Mouse (Mus musculus) heart, postnatal 0 days (tissue): ENCODE results near the gene Olfr24. TPM values are rescaled to one million over a fixed set of nuclear protein-coding genes. Genes with fewer than 3 reads are reported as not detected.

Experiments
- ATAC-seq: fragments of 200-750 bp; cut with Nextera tagmentation; 2 replicates; pipeline ENCODE4 v1.8.0; 2017; ENCODE audit warnings: low read depth, moderate number of reproducible peaks, moderate library complexity; ENCODE audit not compliant: insufficient read depth
- DNase-seq: peaks from one replicate; pipeline ENCODE4 v3.0.0-alpha.2; 2016; ENCODE audit warnings: low spot score
- H3K27ac ChIP-seq: fragments of 300-500 bp; sonication (generic); 2 replicates; pipeline ENCODE4 v1.5.1; 2014; ENCODE audit warnings: low read depth, mild to moderate bottlenecking
- H3K27me3 ChIP-seq: fragments of 300-500 bp; sonication (generic); 2 replicates; pipeline ENCODE4 v1.6.1; 2014; ENCODE audit warnings: low read length, mixed read lengths; ENCODE audit not compliant: control insufficient read depth, insufficient read depth
- H3K36me3 ChIP-seq: fragments of 300-500 bp; sonication (generic); replicated peaks from 2 replicates; pipeline ENCODE4 v1.6.1; 2014; ENCODE audit warnings: low read length, mixed read lengths; ENCODE audit not compliant: control insufficient read depth, insufficient read depth
- H3K4me1 ChIP-seq: fragments of 300-500 bp; sonication (generic); 2 replicates; pipeline ENCODE4 v1.6.1; 2014; ENCODE audit warnings: antibody characterized with exemption; ENCODE audit not compliant: control insufficient read depth, insufficient read depth
- H3K4me2 ChIP-seq: fragments of 300-500 bp; sonication (generic); 2 replicates; pipeline ENCODE4 v1.6.1; 2014; ENCODE audit warnings: low read depth, mild to moderate bottlenecking, low read length, moderate library complexity
- H3K4me3 ChIP-seq: fragments of 300-500 bp; sonication (generic); 2 replicates; pipeline ENCODE4 v1.5.1; 2014; ENCODE audit warnings: low read depth, low read length
- H3K9ac ChIP-seq: fragments of 300-500 bp; sonication (generic); replicated peaks from 2 replicates; pipeline ENCODE4 v1.6.1; 2014; ENCODE audit warnings: low read depth, low read length, mixed read lengths
- H3K9me3 ChIP-seq: fragments of 300-500 bp; sonication (generic); replicated peaks from 2 replicates; pipeline ENCODE4 v1.6.1; 2016; ENCODE audit warnings: low read length; ENCODE audit not compliant: control insufficient read depth
- CTCF ChIP-seq: IDR thresholded peaks from 2 replicates; pipeline ENCODE4 v1.5.1; 2016; ENCODE audit warnings: antibody characterized with exemption, control low read depth, low read depth
- EP300 ChIP-seq: IDR thresholded peaks from 2 replicates; pipeline ENCODE4 v1.6.1; 2016; ENCODE audit warnings: antibody characterized with exemption, low read depth
- WGBS: fragments of 180-500 bp; shearing (Covaris S2); extraction: QIAGEN DNeasy Blood & Tissue Kit; methylation state at CpG from one replicate; pipeline ENCODE4 v1.1.7; 2014; 5-methylcytosine and 5-hydroxymethylcytosine counted together
- polyA plus RNA-seq: library from polyadenylated mRNA; unstranded; fragments of >200 nt; fragmentation: Nextera tagmentation; extraction: Ambion mirVana; gene quantifications from 2 replicates; pipeline ENCODE4 v1.2.1, GENCODE M21; 2015
- total RNA-seq: library from RNA; depleted of rRNA; stranded (reverse); fragments of >200 nt; gene quantifications from 2 replicates; pipeline ENCODE4 v1.2.3, GENCODE M21; 2014; ENCODE audit warnings: low replicate concordance; rRNA removed

Gene Olfr24
- total and polyA plus RNA-seq, 2 experiments from 2014 or later, result not detected

DNA sequence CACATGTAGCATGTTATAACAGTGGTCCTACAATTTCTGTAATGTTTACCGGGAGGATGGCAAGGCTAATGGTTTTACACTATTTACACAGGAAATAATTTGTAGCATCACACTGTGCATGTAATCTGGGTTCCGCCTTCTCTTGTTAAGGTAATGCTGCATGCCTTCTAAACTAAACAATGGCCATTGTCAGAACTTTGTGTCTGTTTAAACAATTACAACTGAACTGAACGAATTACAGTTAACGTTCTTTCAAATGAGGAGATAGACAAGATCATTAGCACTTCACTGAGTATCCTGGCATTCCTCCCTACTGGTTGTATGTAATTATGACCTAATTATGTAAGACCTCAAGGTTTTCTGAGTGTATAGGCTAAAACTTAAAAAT, 41.1 kb downstream of the Olfr24 start:
- no peak overlapping the region for H3K4me2 ChIP-seq
- H3K27ac ChIP-seq, result no peak overlapping the region
- DNase-seq, result no peak
- H3K27me3 ChIP-seq, result no peaks in the 10 kb centered on the region
- WGBS, result 49% methylated on average over 4 of the region's 4 CpGs
- TF ChIP-seq EP300 (no peak), CTCF (no peak)
- H3K9ac ChIP-seq, result no peak overlapping the region
- no peaks in the 10 kb centered on the region for H3K9me3 ChIP-seq
- no peaks in the 10 kb centered on the region for H3K36me3 ChIP-seq
- H3K4me3 ChIP-seq, result no peak overlapping the region
- no peak for ATAC-seq
- no peaks in the 10 kb centered on the region for H3K4me1 ChIP-seq

DNA sequence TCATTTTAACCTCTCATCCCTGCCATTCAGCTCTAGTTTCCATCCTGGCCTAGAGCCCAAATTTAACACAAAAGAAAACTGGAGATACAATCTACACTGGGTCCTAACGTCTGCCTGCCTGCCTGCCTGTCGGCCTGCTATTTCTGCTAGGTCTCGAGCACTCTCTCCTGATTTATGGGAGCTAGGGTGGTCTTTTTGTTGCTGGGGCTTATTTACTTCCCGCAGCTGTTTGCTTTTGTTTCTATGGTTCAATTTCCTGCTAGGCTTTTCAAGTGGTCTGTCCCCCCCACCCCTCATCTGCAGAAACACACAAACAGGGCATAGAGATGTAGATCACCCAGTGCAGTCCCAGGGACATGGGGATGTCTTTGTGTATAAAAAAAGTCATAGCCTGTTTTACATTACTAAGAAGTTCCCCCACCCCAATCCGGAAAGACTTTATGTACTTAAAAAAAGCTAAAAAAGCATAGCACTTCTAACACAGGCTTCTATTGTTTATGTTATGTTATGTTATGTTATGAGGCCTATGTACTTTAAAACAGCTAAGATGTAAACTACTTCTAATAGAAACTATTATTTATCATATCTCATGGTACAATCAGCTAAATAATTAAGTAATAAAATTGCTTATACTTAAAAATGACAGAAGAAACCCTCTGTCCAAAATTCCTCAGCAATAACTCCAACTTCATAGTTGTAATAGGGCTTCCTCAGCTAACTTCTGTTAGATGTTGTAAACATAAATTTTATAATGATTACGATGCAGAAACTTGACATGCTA, 41.7 kb downstream of the Olfr24 start:
- no peaks in the 10 kb centered on the region for H3K9me3 ChIP-seq
- no peak for DNase-seq
- no peaks in the 10 kb centered on the region for H3K36me3 ChIP-seq
- no peaks in the 10 kb centered on the region for H3K4me1 ChIP-seq
- WGBS, result 36% methylated on average over 6 of the region's 6 CpGs
- H3K27ac ChIP-seq, result no peak overlapping the region
- ATAC-seq, result no peak
- H3K4me2 ChIP-seq, result no peak overlapping the region
- no peak overlapping the region for H3K9ac ChIP-seq
- H3K27me3 ChIP-seq, result no peaks in the 10 kb centered on the region
- TF ChIP-seq EP300 (no peak), CTCF (no peak)
- no peak overlapping the region for H3K4me3 ChIP-seq

GRCm38 (mm10) chr9:18721011-18721410, 42.8 kb downstream of the Olfr24 start:
- no peak for TF ChIP-seq CTCF
- TF ChIP-seq EP300, result no peak
- WGBS, result 33% methylated on average over 2 of the region's 2 CpGs
- no peaks in the 10 kb centered on the region for H3K27me3 ChIP-seq
- no peak overlapping the region for H3K9ac ChIP-seq
- H3K36me3 ChIP-seq, result no peaks in the 10 kb centered on the region
- H3K4me3 ChIP-seq, result no peak overlapping the region
- ATAC-seq, result no peak
- H3K4me1 ChIP-seq, result no peaks in the 10 kb centered on the region
- DNase-seq, result no peak
- H3K27ac ChIP-seq, result no peak overlapping the region
- H3K9me3 ChIP-seq, result no peaks in the 10 kb centered on the region
- no peak overlapping the region for H3K4me2 ChIP-seq

- H3K9me3 ChIP-seq, result no peaks in the 10 kb centered on the region
- TF ChIP-seq CTCF, result no peak
- no peak for TF ChIP-seq EP300
- H3K9ac ChIP-seq, result no peak overlapping the region
These were observed 58.2 kb downstream of the Olfr24 start for GRCm38 (mm10) chr9:18705628-18706027.

More at GRCm38 (mm10) chr9:18705628-18706027, 58.2 kb downstream of the Olfr24 start:
- no peak overlapping the region for H3K27ac ChIP-seq
- H3K4me3 ChIP-seq, result no peak overlapping the region
- H3K36me3 ChIP-seq, result no peaks in the 10 kb centered on the region
- no peaks in the 10 kb centered on the region for H3K27me3 ChIP-seq
- ATAC-seq (no peak), DNase-seq (no peak)
- H3K4me1 ChIP-seq, result no peaks in the 10 kb centered on the region
- H3K4me2 ChIP-seq, result no peak overlapping the region

Other genes starting within 250 kb of the Olfr24 start
- 13.9 and 14.8 TPM in 2 replicates for gene Muc16, start 89.5 kb downstream of the Olfr24 start, total RNA-seq
- 1.00 and 1.6 TPM in 2 replicates for gene Muc16, start 89.5 kb downstream of the Olfr24 start, polyA plus RNA-seq
- gene Olfr828, start 55.5 kb upstream of the Olfr24 start, total RNA-seq, result not detected in 2 replicates
- gene Olfr828, start 55.5 kb upstream of the Olfr24 start, polyA plus RNA-seq, result not detected in 2 replicates
- gene Olfr829, start 90.9 kb upstream of the Olfr24 start, total RNA-seq, result not detected in 2 replicates
- not detected in 2 replicates for gene Olfr829, start 90.9 kb upstream of the Olfr24 start, polyA plus RNA-seq
- not detected in 2 replicates for gene Olfr830, start 110.7 kb upstream of the Olfr24 start, total RNA-seq
- not detected in 2 replicates for gene Olfr830, start 110.7 kb upstream of the Olfr24 start, polyA plus RNA-seq
- not detected in 2 replicates for gene Olfr832, start 173.1 kb upstream of the Olfr24 start, total RNA-seq
- gene Olfr832, start 173.1 kb upstream of the Olfr24 start, polyA plus RNA-seq, result not detected in 2 replicates
- not detected in 2 replicates for gene Olfr834, start 224.0 kb upstream of the Olfr24 start, total RNA-seq
- not detected in 2 replicates for gene Olfr834, start 224.0 kb upstream of the Olfr24 start, polyA plus RNA-seq